Mouse (Mus musculus) hindbrain, embryonic 13.5 days (tissue): ENCODE measurements around the gene Ankrd34a. TPM values are rescaled to one million over a fixed set of nuclear protein-coding genes. Genes with fewer than 3 reads are reported as not detected.
A peak's percentile ranks its signal among the peaks of the same experiment; 100 is the strongest.

Experiments
- ATAC-seq: fragments of 200-750 bp; cut with Nextera tagmentation; 2 replicates; pipeline ENCODE4 v1.8.0; 2017; ENCODE audit warnings: moderate TSS enrichment; ENCODE audit not compliant: low FRiP score
- H3K27ac ChIP-seq: fragments of 300-500 bp; sonication (generic); 2 replicates; pipeline ENCODE4 v1.5.1; 2015; ENCODE audit warnings: inconsistent platforms, mild to moderate bottlenecking, moderate library complexity
- H3K27me3 ChIP-seq: fragments of 300-500 bp; sonication (generic); 2 replicates; pipeline ENCODE4 v1.6.1; 2015; ENCODE audit warnings: mild to moderate bottlenecking, inconsistent platforms
- H3K36me3 ChIP-seq: fragments of 300-500 bp; sonication (generic); 2 replicates; pipeline ENCODE4 v1.6.1; 2015; ENCODE audit warnings: mild to moderate bottlenecking, inconsistent platforms
- H3K4me1 ChIP-seq: fragments of 300-500 bp; sonication (generic); replicated peaks from 2 replicates; pipeline ENCODE4 v1.6.1; 2015; ENCODE audit warnings: inconsistent platforms
- H3K4me2 ChIP-seq: fragments of 300-500 bp; sonication (generic); 2 replicates; pipeline ENCODE4 v1.6.1; 2015; ENCODE audit warnings: inconsistent platforms, mild to moderate bottlenecking, moderate library complexity
- H3K4me3 ChIP-seq: fragments of 300-500 bp; sonication (generic); 2 replicates; pipeline ENCODE4 v1.5.1; 2015; ENCODE audit warnings: mild to moderate bottlenecking, inconsistent platforms
- H3K9ac ChIP-seq: fragments of 300-500 bp; sonication (generic); 2 replicates; pipeline ENCODE4 v1.6.1; 2015; ENCODE audit warnings: mild to moderate bottlenecking, inconsistent platforms
- H3K9me3 ChIP-seq: fragments of 300-500 bp; sonication (generic); 2 replicates; pipeline ENCODE4 v1.6.1; 2016; ENCODE audit warnings: inconsistent platforms
- WGBS: fragments of 180-500 bp; shearing (Covaris S2); methylation state at CpG from one replicate; pipeline ENCODE4 v1.1.7; 2015; 5-methylcytosine and 5-hydroxymethylcytosine counted together
- polyA plus RNA-seq: library from polyadenylated mRNA; unstranded; fragments of >200 nt; fragmentation: Nextera tagmentation; extraction: Ambion mirVana; gene quantifications from 2 replicates; pipeline ENCODE4 v1.2.1, GENCODE M21; 2015

Gene Ankrd34a
- polyA plus RNA-seq, 1 experiment from 2014 or later, result 10.5 TPM

- Histone ChIP-seq H3K9ac (no peak overlapping the region), H3K4me1 (peaks cover 31% of the 10 kb centered on the region), H3K27me3 (peaks cover 1% of the 10 kb centered on the region; the same call in 1 of the 2 replicates), H3K9me3 (no peaks in the 10 kb centered on the region), H3K36me3 (no peaks in the 10 kb centered on the region), H3K4me3 (peak overlapping the region; percentile 1; the same call in 1 of the 2 replicates), H3K4me2 (peak overlapping the region; percentile 38), H3K27ac (peak overlapping the region; percentile 71)
- 59% methylated on average over 14 of the region's 14 CpGs for WGBS
- ATAC-seq, result peak; percentile 16; the same call in 1 of the 2 replicates
These were observed 20.3 kb upstream of the Ankrd34a start for GRCm38 (mm10) chr3:96576005-96576658.

GRCm38 (mm10) chr3:96576690-96577541 is 19.5 kb upstream of the Ankrd34a start, which contains the start of gene Gm16253:
Gene Gm16253 (plus strand): TSS chr3:96576984.
- peak within 1 kb of the TSS; percentile 38 for H3K4me2 ChIP-seq
- no peak within 1 kb of the TSS for H3K9ac ChIP-seq
- H3K4me1 ChIP-seq, result peaks cover 31% of the 10 kb centered on the region
- peak within 1 kb of the TSS; percentile 71 for H3K27ac ChIP-seq
- H3K27me3 ChIP-seq, result peaks cover 9% of the 10 kb centered on the region
- 23% methylated on average over 17 of the region's 17 CpGs for WGBS
- peak within 1 kb of the TSS; percentile 1; the same call in 1 of the 2 replicates for H3K4me3 ChIP-seq
- ATAC-seq, result peak; percentile 83
- no peaks in the 10 kb centered on the region for H3K9me3 ChIP-seq
- H3K36me3 ChIP-seq, result no peaks in the 10 kb centered on the region

- no peaks in the 10 kb centered on the region for H3K36me3 ChIP-seq
- no peak overlapping the region for H3K4me2 ChIP-seq
- H3K9me3 ChIP-seq, result no peaks in the 10 kb centered on the region
- peaks cover 31% of the 10 kb centered on the region for H3K4me1 ChIP-seq
- no peak for ATAC-seq
- no peak overlapping the region for H3K9ac ChIP-seq
- H3K27ac ChIP-seq, result peak overlapping the region; percentile 71
- H3K27me3 ChIP-seq, result peaks cover 11% of the 10 kb centered on the region
- 62% methylated on average over 4 of the region's 4 CpGs for WGBS
- no peak overlapping the region for H3K4me3 ChIP-seq
These were observed 18.9 kb upstream of the Ankrd34a start for GRCm38 (mm10) chr3:96577566-96577965.

- WGBS, result 80% methylated on average over 12 of the region's 12 CpGs
- Histone ChIP-seq H3K4me2 (no peak overlapping the region), H3K4me3 (no peak overlapping the region), H3K27me3 (peaks cover 11% of the 10 kb centered on the region), H3K9me3 (no peaks in the 10 kb centered on the region), H3K27ac (no peak overlapping the region), H3K4me1 (peaks cover 31% of the 10 kb centered on the region), H3K9ac (0 out of 2 replicates have a peak overlapping the region, but pooled peaks have one; percentile 43), H3K36me3 (no peaks in the 10 kb centered on the region)
- ATAC-seq, result no peak
These were observed 17.7 kb upstream of the Ankrd34a start for GRCm38 (mm10) chr3:96578561-96579238.

GRCm38 (mm10) chr3:96579239-96579750 is 17.1 kb upstream of the Ankrd34a start:
- H3K36me3 ChIP-seq, result no peaks in the 10 kb centered on the region
- H3K4me2 ChIP-seq, result no peak overlapping the region
- H3K9ac ChIP-seq, result 0 out of 2 replicates have a peak overlapping the region, but pooled peaks have one; percentile 43
- WGBS, result 71% methylated on average over 4 of the region's 4 CpGs
- no peak for ATAC-seq
- H3K9me3 ChIP-seq, result no peaks in the 10 kb centered on the region
- no peak overlapping the region for H3K4me3 ChIP-seq
- no peak overlapping the region for H3K27ac ChIP-seq
- H3K4me1 ChIP-seq, result peaks cover 31% of the 10 kb centered on the region
- peaks cover 11% of the 10 kb centered on the region for H3K27me3 ChIP-seq

- peaks cover 31% of the 10 kb centered on the region for H3K4me1 ChIP-seq
- WGBS, result 15% methylated on average over 16 of the region's 16 CpGs
- H3K4me3 ChIP-seq, result peak overlapping the region; percentile 30
- no peaks in the 10 kb centered on the region for H3K9me3 ChIP-seq
- peaks cover 11% of the 10 kb centered on the region for H3K27me3 ChIP-seq
- no peaks in the 10 kb centered on the region for H3K36me3 ChIP-seq
- H3K9ac ChIP-seq, result peak overlapping the region; percentile 72
- peak; percentile 83 for ATAC-seq
- peak overlapping the region; percentile 58 for H3K4me2 ChIP-seq
- no peak overlapping the region for H3K27ac ChIP-seq
These were observed 16.5 kb upstream of the Ankrd34a start for GRCm38 (mm10) chr3:96579885-96580454.

GRCm38 (mm10) chr3:96581141-96581540 is 15.3 kb upstream of the Ankrd34a start:
- WGBS, result 51% methylated on average over 6 of the region's 6 CpGs
- Histone ChIP-seq H3K27me3 (peaks cover 11% of the 10 kb centered on the region), H3K27ac (no peak overlapping the region), H3K9me3 (no peaks in the 10 kb centered on the region), H3K36me3 (no peaks in the 10 kb centered on the region), H3K4me1 (peaks cover 27% of the 10 kb centered on the region), H3K4me2 (no peak overlapping the region), H3K9ac (no peak overlapping the region), H3K4me3 (no peak overlapping the region)
- ATAC-seq, result no peak

GRCm38 (mm10) chr3:96581771-96582515 is 14.5 kb upstream of the Ankrd34a start:
- no peak overlapping the region for H3K4me2 ChIP-seq
- peaks cover 11% of the 10 kb centered on the region for H3K27me3 ChIP-seq
- no peak overlapping the region for H3K27ac ChIP-seq
- no peak for ATAC-seq
- H3K4me3 ChIP-seq, result no peak overlapping the region
- H3K36me3 ChIP-seq, result no peaks in the 10 kb centered on the region
- H3K4me1 ChIP-seq, result peaks cover 19% of the 10 kb centered on the region
- H3K9ac ChIP-seq, result no peak overlapping the region
- no peaks in the 10 kb centered on the region for H3K9me3 ChIP-seq
- WGBS, result 92% methylated on average over 16 of the region's 16 CpGs

- Histone ChIP-seq H3K4me1 (peaks cover 13% of the 10 kb centered on the region), H3K4me2 (no peak overlapping the region), H3K27ac (no peak overlapping the region), H3K9me3 (no peaks in the 10 kb centered on the region; the same call in 1 of the 2 replicates), H3K36me3 (no peaks in the 10 kb centered on the region), H3K27me3 (peaks cover 11% of the 10 kb centered on the region), H3K9ac (no peak overlapping the region), H3K4me3 (no peak overlapping the region)
- ATAC-seq, result no peak
- 95% methylated on average over 5 of the region's 5 CpGs for WGBS
These were observed 13.1 kb upstream of the Ankrd34a start for GRCm38 (mm10) chr3:96583386-96583785.

- 79% methylated on average over 4 of the region's 4 CpGs for WGBS
- no peak for ATAC-seq
- Histone ChIP-seq H3K4me1 (peaks cover 18% of the 10 kb centered on the region), H3K27me3 (peaks cover 8% of the 10 kb centered on the region), H3K4me2 (no peak overlapping the region), H3K9ac (no peak overlapping the region), H3K4me3 (no peak overlapping the region), H3K9me3 (no peaks in the 10 kb centered on the region; the same call in 1 of the 2 replicates), H3K36me3 (no peaks in the 10 kb centered on the region; the same call in 1 of the 2 replicates), H3K27ac (no peak overlapping the region)
These were observed 5.8 kb upstream of the Ankrd34a start for GRCm38 (mm10) chr3:96590657-96591056.

- ATAC-seq, result 0 out of 2 replicates have a peak, but pooled peaks have one; percentile 0
- H3K4me3 ChIP-seq, result peak overlapping the region; percentile 60
- H3K9ac ChIP-seq, result peak overlapping the region; percentile 76
- H3K4me1 ChIP-seq, result peaks cover 46% of the 10 kb centered on the region
- H3K9me3 ChIP-seq, result no peaks in the 10 kb centered on the region
- peak overlapping the region; percentile 89 for H3K27ac ChIP-seq
- 1% methylated on average over 10 of the region's 10 CpGs for WGBS
- no peaks in the 10 kb centered on the region; the same call in 1 of the 2 replicates for H3K36me3 ChIP-seq
- H3K27me3 ChIP-seq, result peaks cover 13% of the 10 kb centered on the region
- H3K4me2 ChIP-seq, result peak overlapping the region; percentile 69
These were observed 3.1 kb upstream of the Ankrd34a start for GRCm38 (mm10) chr3:96593374-96593773.
